Mouse (Mus musculus): ENCODE measurements around the gene Itm2b.

GRCm38 (mm10) chr14:73425571-73426041 lies 40.5 kb upstream of the Itm2b start:
- TF ChIP-seq POLR2A (IDR thresholded peaks at IDR 0.05; ENCODE audit: insufficient read depth, low read length): no peak
- TF ChIP-seq CTCF (IDR thresholded peaks at IDR 0.05; ENCODE audit: low read depth, low read length): no peak

Measured in ES-Bruce4 (cell line).